Mouse (Mus musculus) erythroblast, embryonic 14.5 days (primary cell): Measurements from ENCODE around the gene Prr22.

Source experiments
- GATA1 ChIP-seq: IDR thresholded peaks from 2 replicates; pipeline ENCODE4 v1.6.1; 2012; ENCODE audit warnings: low read length, inconsistent platforms, mixed read lengths
- TAL1 ChIP-seq: IDR thresholded peaks from 3 replicates; pipeline ENCODE4 v1.6.1; 2012; ENCODE audit warnings: low read length, inconsistent platforms, mixed read lengths

- TF ChIP-seq TAL1 (no peak), GATA1 (no peak)
These were observed 18.8 kb downstream of the Prr22 start for GRCm38 (mm10) chr17:56788886-56789285.
